Mouse (Mus musculus) heart, postnatal 4 days (tissue): ENCODE measurements around the gene Tkt. TPM values are rescaled to one million over a fixed set of nuclear protein-coding genes. Genes with fewer than 3 reads are reported as not detected.
"Not testable (repeated sequence)": the region's sequence is repeated elsewhere in the genome, so short reads cannot be mapped to it uniquely, and the experiment has no call there.

ENCODE experiments used
- DNase-seq: peaks from one replicate; pipeline ENCODE4 v3.0.0; 2021
- total RNA-seq, 2 experiments: library from RNA; stranded (reverse); gene quantifications; 2 replicates each; pipeline ENCODE4 v1.2.3; 2021

Gene Tkt
- total RNA-seq, 2 experiments from 2014 or later, result 67.9 to 69.2 TPM

GRCm38 (mm10) chr14:30553185-30553584 is 5.0 kb downstream of the Tkt start:
- no peak for DNase-seq

- no peak for DNase-seq
Observed at GRCm38 (mm10) chr14:30556651-30557050, 8.5 kb downstream of the Tkt start.

GRCm38 (mm10) chr14:30557730-30558129 is 9.6 kb downstream of the Tkt start:
- DNase-seq, result no peak

- DNase-seq, result peak; percentile 22
Observed at GRCm38 (mm10) chr14:30559321-30559850, 11.2 kb downstream of the Tkt start.

- no peak for DNase-seq
Observed at GRCm38 (mm10) chr14:30560803-30561389, 12.7 kb downstream of the Tkt start.

- peak; percentile 76 for DNase-seq
Observed at GRCm38 (mm10) chr14:30561470-30562187, 13.5 kb downstream of the Tkt start.

- no peak for DNase-seq
Observed at GRCm38 (mm10) chr14:30562343-30562742, 14.2 kb downstream of the Tkt start.

- DNase-seq, result peak; percentile 69
Observed at GRCm38 (mm10) chr14:30564451-30564850, 16.3 kb downstream of the Tkt start.

- no peak for DNase-seq
Observed at GRCm38 (mm10) chr14:30566317-30566716, 18.2 kb downstream of the Tkt start.

GRCm38 (mm10) chr14:30568016-30568415 is 19.9 kb downstream of the Tkt start:
- DNase-seq, result no peak

GRCm38 (mm10) chr14:30570303-30570702 is 22.1 kb downstream of the Tkt start:
- no peak for DNase-seq

- DNase-seq, result no peak
Observed at GRCm38 (mm10) chr14:30572253-30572652, 24.1 kb downstream of the Tkt start.

GRCm38 (mm10) chr14:30573235-30573634 is 25.1 kb downstream of the Tkt start:
- no peak for DNase-seq

GRCm38 (mm10) chr14:30573983-30574584 is 25.9 kb downstream of the Tkt start:
- peak; percentile 89 for DNase-seq

- no peak for DNase-seq
Observed at GRCm38 (mm10) chr14:30575791-30576190, 27.6 kb downstream of the Tkt start.

GRCm38 (mm10) chr14:30576260-30576659 is 28.1 kb downstream of the Tkt start:
- DNase-seq, result no peak

- not testable (repeated sequence) for DNase-seq
Observed at GRCm38 (mm10) chr14:30577303-30578062, 29.3 kb downstream of the Tkt start.

GRCm38 (mm10) chr14:30579180-30579579 is 31.0 kb downstream of the Tkt start:
- no peak for DNase-seq

- no peak for DNase-seq
Observed at GRCm38 (mm10) chr14:30579882-30580281, 31.7 kb downstream of the Tkt start.

- no peak for DNase-seq
Observed at GRCm38 (mm10) chr14:30581238-30581637, 33.1 kb downstream of the Tkt start.

GRCm38 (mm10) chr14:30584077-30584476 is 35.9 kb downstream of the Tkt start:
- DNase-seq, result no peak

- no peak for DNase-seq
Observed at GRCm38 (mm10) chr14:30584497-30585251, 36.5 kb downstream of the Tkt start.
